Mouse (Mus musculus) brain, embryonic 14.5 days (tissue): ENCODE measurements around the gene Kcnj16.

ENCODE experiments used
- CTCF ChIP-seq: fragments of 200-500 bp; IDR thresholded peaks from 2 replicates; pipeline ENCODE4 v1.5.1; 2012; ENCODE audit warnings: inconsistent platforms, mild to moderate bottlenecking, moderate library complexity, borderline replicate concordance; ENCODE audit not compliant: insufficient read depth, insufficient read length; ENCODE audit errors: extremely low read depth
- POLR2A ChIP-seq: fragments of 200-500 bp; IDR thresholded peaks from 2 replicates; pipeline ENCODE4 v1.6.1; 2012; ENCODE audit warnings: mild to moderate bottlenecking, inconsistent platforms, borderline replicate concordance; ENCODE audit not compliant: poor library complexity, insufficient read depth, insufficient read length, severe bottlenecking; ENCODE audit errors: extremely low read depth

DNA sequence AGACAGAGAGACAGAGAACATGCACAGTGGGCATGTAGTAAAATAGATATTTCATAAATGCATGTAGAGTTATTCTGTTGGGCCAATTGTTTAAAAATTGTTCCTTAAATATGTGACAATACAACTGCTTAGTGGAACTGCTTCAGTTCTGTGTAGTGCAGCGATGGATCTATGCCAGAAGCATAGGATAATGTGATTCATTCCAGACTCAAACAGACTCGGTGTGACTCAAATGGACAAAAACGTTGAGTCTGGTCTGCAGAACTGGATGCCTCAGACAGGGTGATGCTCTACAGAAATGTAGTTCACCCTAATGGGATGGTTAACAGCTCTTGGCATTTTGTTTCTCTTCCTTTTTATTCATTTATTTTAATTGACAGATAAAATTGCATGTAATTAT, 32.1 kb upstream of the Kcnj16 start:
- no peak for TF ChIP-seq POLR2A
- TF ChIP-seq CTCF: no peak
